Mouse (Mus musculus): Measurements from ENCODE around the gene Wars. TPM values are rescaled to one million over a fixed set of nuclear protein-coding genes. Genes with fewer than 3 reads are reported as not detected.
A peak's percentile ranks its signal among the peaks of the same experiment; 100 is the strongest.

Gene Wars
- polyA plus RNA-seq, 1 experiment from 2014 or later = 82.8 TPM

GRCm38 (mm10) chr12:108914709-108915340 is 20.9 kb upstream of the Wars start:
- peaks cover 20% of the 10 kb centered on the region for H3K4me1 ChIP-seq (ENCODE audit: control insufficient read depth, insufficient read depth, low read length)
- no peak overlapping the region for H3K4me3 ChIP-seq (ENCODE audit: low read length)
- peak; percentile 67 for ATAC-seq
- WGBS = 35% methylated on average over 12 of the region's 12 CpGs
- H3K27ac ChIP-seq (ENCODE audit: low read length) = no peak overlapping the region
- H3K27me3 ChIP-seq (replicated peaks; ENCODE audit: control insufficient read depth, insufficient read depth, low read length) = no peaks in the 10 kb centered on the region
- no peaks in the 10 kb centered on the region for H3K36me3 ChIP-seq (ENCODE audit: control insufficient read depth, insufficient read depth, low read length)
- no peaks in the 10 kb centered on the region for H3K9me3 ChIP-seq (ENCODE audit: control insufficient read depth, low read length)
- H3K9ac ChIP-seq (ENCODE audit: low read depth, low read length) = no peak overlapping the region
- no peak overlapping the region for H3K4me2 ChIP-seq (ENCODE audit: low read depth, low read length)

GRCm38 (mm10) chr12:108914198-108914597 is 20.2 kb upstream of the Wars start:
- Histone ChIP-seq H3K27me3 (replicated peaks; ENCODE audit: control insufficient read depth, insufficient read depth, low read length) (no peaks in the 10 kb centered on the region), H3K4me2 (ENCODE audit: low read depth, low read length) (no peak overlapping the region), H3K36me3 (ENCODE audit: control insufficient read depth, insufficient read depth, low read length) (no peaks in the 10 kb centered on the region), H3K9ac (ENCODE audit: low read depth, low read length) (no peak overlapping the region), H3K4me1 (ENCODE audit: control insufficient read depth, insufficient read depth, low read length) (peaks cover 20% of the 10 kb centered on the region), H3K9me3 (ENCODE audit: control insufficient read depth, low read length) (no peaks in the 10 kb centered on the region), H3K27ac (ENCODE audit: low read length) (no peak overlapping the region), H3K4me3 (ENCODE audit: low read length) (no peak overlapping the region)
- no peak for ATAC-seq
- 56% methylated on average over 3 of the region's 3 CpGs for WGBS

- Histone ChIP-seq H3K27me3 (replicated peaks; ENCODE audit: control insufficient read depth, insufficient read depth, low read length) (no peaks in the 10 kb centered on the region), H3K4me3 (ENCODE audit: low read length) (no peak overlapping the region), H3K4me1 (ENCODE audit: control insufficient read depth, insufficient read depth, low read length) (peaks cover 29% of the 10 kb centered on the region), H3K36me3 (ENCODE audit: control insufficient read depth, insufficient read depth, low read length) (no peaks in the 10 kb centered on the region), H3K9ac (ENCODE audit: low read depth, low read length) (no peak overlapping the region), H3K4me2 (ENCODE audit: low read depth, low read length) (no peak overlapping the region), H3K27ac (ENCODE audit: low read length) (no peak overlapping the region), H3K9me3 (ENCODE audit: control insufficient read depth, low read length) (no peaks in the 10 kb centered on the region)
- ATAC-seq = no peak
- WGBS = 91% methylated on average over 2 of the region's 2 CpGs
Observed at GRCm38 (mm10) chr12:108912442-108912841, 18.5 kb upstream of the Wars start.

GRCm38 (mm10) chr12:108909846-108910433 is 16.0 kb upstream of the Wars start:
- ATAC-seq = no peak
- H3K4me1 ChIP-seq (ENCODE audit: control insufficient read depth, insufficient read depth, low read length) = peaks cover 33% of the 10 kb centered on the region
- 62% methylated on average over 8 of the region's 8 CpGs for WGBS
- no peak overlapping the region for H3K4me3 ChIP-seq (ENCODE audit: low read length)
- H3K9me3 ChIP-seq (ENCODE audit: control insufficient read depth, low read length) = no peaks in the 10 kb centered on the region
- no peak overlapping the region for H3K9ac ChIP-seq (ENCODE audit: low read depth, low read length)
- H3K4me2 ChIP-seq (ENCODE audit: low read depth, low read length) = no peak overlapping the region
- H3K27ac ChIP-seq (ENCODE audit: low read length) = peak overlapping the region; percentile 53
- no peaks in the 10 kb centered on the region for H3K27me3 ChIP-seq (replicated peaks; ENCODE audit: control insufficient read depth, insufficient read depth, low read length)
- H3K36me3 ChIP-seq (ENCODE audit: control insufficient read depth, insufficient read depth, low read length) = no peaks in the 10 kb centered on the region

- Histone ChIP-seq H3K4me3 (ENCODE audit: low read length) (no peak overlapping the region), H3K4me1 (ENCODE audit: control insufficient read depth, insufficient read depth, low read length) (peaks cover 29% of the 10 kb centered on the region), H3K9me3 (ENCODE audit: control insufficient read depth, low read length) (no peaks in the 10 kb centered on the region), H3K27me3 (replicated peaks; ENCODE audit: control insufficient read depth, insufficient read depth, low read length) (no peaks in the 10 kb centered on the region), H3K36me3 (ENCODE audit: control insufficient read depth, insufficient read depth, low read length) (no peaks in the 10 kb centered on the region), H3K4me2 (ENCODE audit: low read depth, low read length) (no peak overlapping the region), H3K9ac (ENCODE audit: low read depth, low read length) (no peak overlapping the region), H3K27ac (ENCODE audit: low read length) (0 out of 2 replicates have a peak overlapping the region, but pooled peaks have one; percentile 20)
- 69% methylated on average over 12 of the region's 12 CpGs for WGBS
- ATAC-seq = no peak
Observed at GRCm38 (mm10) chr12:108906398-108906797, 12.4 kb upstream of the Wars start.

GRCm38 (mm10) chr12:108905620-108906302 is 11.8 kb upstream of the Wars start:
- no peak overlapping the region for H3K4me3 ChIP-seq (ENCODE audit: low read length)
- H3K27ac ChIP-seq (ENCODE audit: low read length) = no peak overlapping the region
- 56% methylated on average over 14 of the region's 14 CpGs for WGBS
- H3K4me2 ChIP-seq (ENCODE audit: low read depth, low read length) = no peak overlapping the region
- peaks cover 35% of the 10 kb centered on the region for H3K4me1 ChIP-seq (ENCODE audit: control insufficient read depth, insufficient read depth, low read length)
- H3K36me3 ChIP-seq (ENCODE audit: control insufficient read depth, insufficient read depth, low read length) = no peaks in the 10 kb centered on the region
- H3K9me3 ChIP-seq (ENCODE audit: control insufficient read depth, low read length) = no peaks in the 10 kb centered on the region
- no peaks in the 10 kb centered on the region for H3K27me3 ChIP-seq (replicated peaks; ENCODE audit: control insufficient read depth, insufficient read depth, low read length)
- H3K9ac ChIP-seq (ENCODE audit: low read depth, low read length) = no peak overlapping the region
- no peak for ATAC-seq

- H3K27me3 ChIP-seq (replicated peaks; ENCODE audit: control insufficient read depth, insufficient read depth, low read length) = no peaks in the 10 kb centered on the region
- no peak overlapping the region for H3K4me2 ChIP-seq (ENCODE audit: low read depth, low read length)
- peak overlapping the region; percentile 47 for H3K9ac ChIP-seq (ENCODE audit: low read depth, low read length)
- no peak for ATAC-seq
- H3K9me3 ChIP-seq (ENCODE audit: control insufficient read depth, low read length) = no peaks in the 10 kb centered on the region
- H3K4me3 ChIP-seq (ENCODE audit: low read length) = no peak overlapping the region
- H3K27ac ChIP-seq (ENCODE audit: low read length) = peak overlapping the region; percentile 17; the same call in 1 of the 2 replicates
- 29% methylated on average over 8 of the region's 8 CpGs for WGBS
- no peaks in the 10 kb centered on the region for H3K36me3 ChIP-seq (ENCODE audit: control insufficient read depth, insufficient read depth, low read length)
- peaks cover 35% of the 10 kb centered on the region for H3K4me1 ChIP-seq (ENCODE audit: control insufficient read depth, insufficient read depth, low read length)
Observed at GRCm38 (mm10) chr12:108904276-108904653, 10.3 kb upstream of the Wars start.

- Histone ChIP-seq H3K27ac (ENCODE audit: low read length) (0 out of 2 replicates have a peak overlapping the region, but pooled peaks have one; percentile 17), H3K27me3 (replicated peaks; ENCODE audit: control insufficient read depth, insufficient read depth, low read length) (no peaks in the 10 kb centered on the region), H3K9ac (ENCODE audit: low read depth, low read length) (no peak overlapping the region), H3K4me1 (ENCODE audit: control insufficient read depth, insufficient read depth, low read length) (peaks cover 30% of the 10 kb centered on the region), H3K4me3 (ENCODE audit: low read length) (no peak overlapping the region), H3K36me3 (ENCODE audit: control insufficient read depth, insufficient read depth, low read length) (no peaks in the 10 kb centered on the region), H3K9me3 (ENCODE audit: control insufficient read depth, low read length) (no peaks in the 10 kb centered on the region), H3K4me2 (ENCODE audit: low read depth, low read length) (no peak overlapping the region)
- WGBS = 54% methylated on average over 8 of the region's 8 CpGs
- peak; percentile 29; the same call in 1 of the 2 replicates for ATAC-seq
Observed at GRCm38 (mm10) chr12:108903600-108904275, 9.8 kb upstream of the Wars start.

GRCm38 (mm10) chr12:108902940-108903339 is 9.0 kb upstream of the Wars start:
- Histone ChIP-seq H3K27ac (ENCODE audit: low read length) (no peak overlapping the region), H3K9ac (ENCODE audit: low read depth, low read length) (no peak overlapping the region), H3K27me3 (replicated peaks; ENCODE audit: control insufficient read depth, insufficient read depth, low read length) (no peaks in the 10 kb centered on the region), H3K4me1 (ENCODE audit: control insufficient read depth, insufficient read depth, low read length) (peaks cover 27% of the 10 kb centered on the region), H3K9me3 (ENCODE audit: control insufficient read depth, low read length) (no peaks in the 10 kb centered on the region), H3K4me3 (ENCODE audit: low read length) (no peak overlapping the region), H3K4me2 (ENCODE audit: low read depth, low read length) (no peak overlapping the region), H3K36me3 (ENCODE audit: control insufficient read depth, insufficient read depth, low read length) (no peaks in the 10 kb centered on the region)
- 23% methylated on average over 8 of the region's 8 CpGs for WGBS
- ATAC-seq = peak; percentile 41; the same call in 1 of the 2 replicates

All from intestine, embryonic 16.5 days (tissue).